Mouse (Mus musculus): ENCODE measurements around the gene Rngtt. TPM values are rescaled to one million over a fixed set of nuclear protein-coding genes. Genes with fewer than 3 reads are reported as not detected.

Rngtt gene
- total RNA-seq, 1 experiment from 2014 or later = 44.5 TPM

DNA sequence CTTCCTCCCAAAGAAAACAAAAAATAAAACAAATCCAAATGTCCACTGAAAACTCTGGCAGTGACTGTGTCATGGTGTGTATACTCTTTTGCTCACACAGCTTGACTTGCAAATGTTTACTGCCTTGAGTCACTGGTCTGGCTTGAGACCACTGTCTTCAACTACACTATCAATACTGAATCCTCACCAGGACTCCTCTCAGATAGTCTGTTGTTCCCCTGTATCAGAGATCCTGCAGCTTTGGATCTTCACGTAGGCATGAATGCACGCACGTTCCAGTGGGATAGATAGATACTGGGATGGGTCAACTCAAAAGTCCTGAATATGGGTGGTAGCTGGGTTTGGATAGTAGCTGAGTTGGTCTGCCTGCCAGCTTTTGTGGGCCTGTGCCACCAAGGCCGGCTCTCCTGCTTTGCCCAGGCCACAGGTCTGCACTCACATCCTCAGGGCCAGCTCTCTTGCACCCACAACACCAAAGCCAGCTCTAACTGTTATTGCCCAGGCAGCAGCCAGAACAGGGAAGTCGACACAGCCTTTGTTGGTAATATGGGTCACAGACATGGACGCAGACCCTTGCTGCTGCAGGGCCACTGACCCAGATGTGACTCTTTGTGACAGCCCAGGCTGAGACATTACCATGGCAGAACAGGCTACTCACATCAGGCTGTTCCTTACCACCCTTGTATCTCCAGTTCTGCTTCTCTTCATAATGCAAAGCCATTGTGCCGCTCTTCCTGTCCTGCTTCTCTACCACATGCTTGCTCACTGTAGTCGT lies 168.1 kb downstream of the Rngtt start:
- no peak for ATAC-seq (replicated peaks in 1 of 2; ENCODE audit: insufficient read depth in 1 of 2, low FRiP score in 2 of 2, low TSS enrichment in 1 of 2, low read depth in 1 of 2, poor library complexity in 2 of 2, severe bottlenecking in 2 of 2)

DNA sequence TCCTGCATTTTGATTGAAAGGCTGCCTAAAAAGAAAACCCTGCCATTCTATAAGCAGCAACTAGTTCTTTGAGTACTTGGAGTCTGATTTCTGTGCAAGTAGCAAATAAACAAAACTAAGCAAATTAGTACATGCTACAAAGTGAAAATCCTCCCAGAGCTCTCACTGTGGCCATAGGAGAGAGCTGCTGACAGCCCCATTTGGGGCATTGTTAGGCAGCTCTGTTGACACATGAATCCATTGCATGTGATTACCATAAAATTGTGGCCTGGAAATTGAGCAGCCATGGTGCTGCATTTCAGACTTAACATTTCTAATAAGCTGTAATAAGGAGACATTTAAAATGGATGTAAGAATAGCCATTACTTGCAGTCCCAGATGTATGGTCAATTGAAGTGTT lies 171.6 kb downstream of the Rngtt start:
- ATAC-seq (replicated peaks in 1 of 2; ENCODE audit: insufficient read depth in 1 of 2, low FRiP score in 2 of 2, low TSS enrichment in 1 of 2, low read depth in 1 of 2, poor library complexity in 2 of 2, severe bottlenecking in 2 of 2) = 0 out of 4 replicates have a peak, but pooled peaks of 1 of the 2 experiments have one; percentile 17

DNA sequence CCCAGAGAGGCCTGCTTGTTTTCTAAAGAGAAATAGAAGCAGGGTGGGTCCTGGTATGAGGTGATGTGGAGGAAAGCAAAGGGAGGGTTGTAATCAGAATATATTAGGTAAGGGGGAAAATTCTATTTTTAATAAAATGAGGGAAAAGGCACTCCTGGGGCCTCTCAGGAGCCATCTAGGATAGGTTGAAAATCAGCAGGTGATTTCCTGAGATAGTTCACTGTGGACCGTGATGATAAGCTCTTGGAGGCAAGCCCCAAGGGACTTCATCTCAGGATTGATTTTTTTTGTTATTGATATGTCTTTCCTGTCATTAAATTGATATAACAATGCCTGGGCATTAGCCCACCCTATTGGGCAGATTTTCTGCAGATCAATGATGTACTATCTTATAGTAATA lies 175.9 kb downstream of the Rngtt start:
- no peak for ATAC-seq (replicated peaks in 1 of 2; ENCODE audit: insufficient read depth in 1 of 2, low FRiP score in 2 of 2, low TSS enrichment in 1 of 2, low read depth in 1 of 2, poor library complexity in 2 of 2, severe bottlenecking in 2 of 2)

DNA sequence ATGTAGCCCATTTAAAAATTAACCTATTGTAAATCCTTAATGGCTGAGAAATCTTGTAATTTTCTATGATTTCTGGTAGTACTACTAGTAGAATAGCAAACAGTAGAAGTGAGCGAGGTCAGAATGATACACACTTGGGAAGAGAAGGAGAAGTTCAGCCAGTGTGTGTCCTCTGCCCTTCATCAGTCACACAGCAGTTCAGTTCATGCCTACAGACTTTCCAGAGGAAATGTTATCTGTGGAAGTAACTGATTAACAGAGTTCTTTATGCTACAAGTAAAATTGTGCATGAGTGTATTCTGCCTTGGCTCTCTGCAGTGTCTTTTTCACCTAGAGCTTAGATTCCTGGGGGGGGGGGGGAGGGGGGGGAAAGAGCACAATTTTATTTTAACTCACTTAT lies 181.0 kb downstream of the Rngtt start:
- ATAC-seq (replicated peaks in 1 of 2; ENCODE audit: insufficient read depth in 1 of 2, low FRiP score in 2 of 2, low TSS enrichment in 1 of 2, low read depth in 1 of 2, poor library complexity in 2 of 2, severe bottlenecking in 2 of 2) = no peak

DNA sequence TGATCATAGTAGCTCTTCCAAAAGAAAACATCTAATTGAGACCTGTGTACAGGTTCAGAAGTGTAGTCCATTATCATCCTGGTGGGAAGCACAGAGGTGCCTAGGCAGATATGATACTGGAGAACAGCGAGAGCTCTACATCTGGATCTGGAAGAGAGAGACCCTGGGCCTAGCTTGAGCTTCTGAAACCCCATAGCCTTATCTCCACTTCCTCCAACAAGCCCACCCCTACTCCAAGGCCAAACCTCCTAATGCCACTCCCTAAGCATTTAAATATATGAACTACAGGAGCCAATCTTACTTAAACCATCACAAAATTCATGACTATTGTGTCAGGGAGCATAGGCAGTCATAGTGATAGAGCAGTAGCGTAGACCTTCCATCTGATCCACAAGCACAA lies 184.3 kb downstream of the Rngtt start:
- ATAC-seq (replicated peaks in 1 of 2; ENCODE audit: insufficient read depth in 1 of 2, low FRiP score in 2 of 2, low TSS enrichment in 1 of 2, low read depth in 1 of 2, poor library complexity in 2 of 2, severe bottlenecking in 2 of 2) = no peak

DNA sequence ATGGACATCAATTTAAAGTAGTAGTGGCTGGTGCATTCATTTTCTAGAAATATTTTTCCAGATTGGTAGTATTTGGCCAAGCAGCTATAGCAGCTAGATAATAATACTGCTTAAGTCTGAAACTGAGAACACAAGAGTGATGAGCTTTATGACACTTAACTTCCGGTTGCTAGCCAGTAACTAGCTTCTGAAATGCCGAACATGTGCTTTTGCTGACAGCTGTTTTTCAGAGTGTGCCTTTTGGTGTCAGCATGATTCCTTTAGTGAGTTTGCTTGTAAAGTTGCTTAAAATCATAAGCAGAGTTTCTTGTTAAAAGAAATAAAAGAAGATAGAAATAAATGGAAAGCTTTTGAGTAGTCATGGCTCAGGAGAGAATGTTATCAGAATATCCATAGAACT lies 186.9 kb downstream of the Rngtt start:
- ATAC-seq (replicated peaks in 1 of 2; ENCODE audit: insufficient read depth in 1 of 2, low FRiP score in 2 of 2, low TSS enrichment in 1 of 2, low read depth in 1 of 2, poor library complexity in 2 of 2, severe bottlenecking in 2 of 2) = no peak

DNA sequence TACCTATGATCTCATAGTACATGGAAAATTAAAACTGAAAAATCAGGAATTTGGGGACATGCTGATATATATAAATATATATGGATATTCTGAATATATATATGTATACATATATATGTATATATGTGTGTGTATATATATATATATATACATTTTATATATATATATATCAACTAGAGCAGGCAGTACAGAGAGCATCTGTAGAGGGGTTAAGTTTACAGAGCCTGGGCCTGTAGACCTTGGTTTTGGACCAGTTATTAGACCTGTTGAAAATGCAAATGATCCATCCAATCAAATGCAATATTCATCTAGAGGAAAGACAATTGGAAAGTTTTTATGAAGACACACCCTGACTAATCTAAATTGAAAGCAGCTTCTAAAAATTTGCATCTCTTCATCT lies 187.5 kb downstream of the Rngtt start:
- no peak for ATAC-seq (replicated peaks in 1 of 2; ENCODE audit: insufficient read depth in 1 of 2, low FRiP score in 2 of 2, low TSS enrichment in 1 of 2, low read depth in 1 of 2, poor library complexity in 2 of 2, severe bottlenecking in 2 of 2)

DNA sequence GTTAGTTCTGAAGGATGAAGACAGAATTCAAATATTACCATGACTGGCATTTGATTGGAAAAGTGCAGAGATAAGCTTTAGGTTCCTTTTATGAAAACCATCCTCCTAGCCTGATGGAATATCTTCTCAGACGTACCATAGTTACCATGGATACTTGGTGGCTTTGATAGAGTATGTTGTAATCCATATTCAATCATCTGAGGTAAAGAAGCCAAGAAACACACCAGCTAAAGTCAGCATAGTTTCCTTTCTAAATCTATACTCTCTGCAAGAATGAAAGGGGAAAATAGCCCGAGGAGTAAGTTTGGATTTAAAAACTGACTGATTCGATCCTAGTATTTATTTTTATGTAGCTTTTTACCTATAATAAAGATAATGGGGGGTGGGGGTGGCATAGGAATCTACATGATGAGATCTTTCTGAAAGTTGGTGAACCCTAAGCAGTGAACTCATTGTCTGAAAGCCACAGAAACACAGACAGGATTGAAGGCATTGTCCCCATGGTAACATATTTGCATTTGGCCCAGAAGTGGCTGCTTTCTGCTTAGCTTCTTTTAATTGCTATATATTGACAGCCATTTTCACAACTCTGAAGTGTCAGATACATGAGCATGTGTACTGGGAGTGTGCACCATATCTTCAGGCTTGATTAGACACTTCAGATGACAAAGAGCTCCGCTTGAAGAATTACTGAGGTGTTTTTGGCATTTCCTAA lies 188.2 kb downstream of the Rngtt start:
- no peak for ATAC-seq (replicated peaks in 1 of 2; ENCODE audit: insufficient read depth in 1 of 2, low FRiP score in 2 of 2, low TSS enrichment in 1 of 2, low read depth in 1 of 2, poor library complexity in 2 of 2, severe bottlenecking in 2 of 2)

DNA sequence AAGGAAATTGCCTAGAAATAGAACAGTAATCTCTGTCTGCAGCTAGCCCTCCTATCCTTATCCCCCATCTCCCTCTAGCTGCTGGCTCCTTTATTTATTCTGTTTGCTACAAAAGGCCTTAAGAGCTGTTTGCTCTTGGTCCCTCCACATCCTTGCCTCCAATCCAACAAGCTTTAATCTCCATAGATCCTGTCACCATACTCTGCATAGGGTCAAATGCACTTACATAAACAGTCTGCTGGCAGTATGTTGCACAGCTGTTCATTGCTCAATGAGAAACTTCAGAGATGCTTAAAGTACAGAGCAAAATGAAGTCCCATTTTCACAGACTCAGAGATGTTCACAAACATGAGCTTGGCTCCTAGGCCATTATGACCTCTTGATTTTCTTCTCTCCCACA lies 196.5 kb downstream of the Rngtt start:
- ATAC-seq (replicated peaks in 1 of 2; ENCODE audit: insufficient read depth in 1 of 2, low FRiP score in 2 of 2, low TSS enrichment in 1 of 2, low read depth in 1 of 2, poor library complexity in 2 of 2, severe bottlenecking in 2 of 2) = no peak

DNA sequence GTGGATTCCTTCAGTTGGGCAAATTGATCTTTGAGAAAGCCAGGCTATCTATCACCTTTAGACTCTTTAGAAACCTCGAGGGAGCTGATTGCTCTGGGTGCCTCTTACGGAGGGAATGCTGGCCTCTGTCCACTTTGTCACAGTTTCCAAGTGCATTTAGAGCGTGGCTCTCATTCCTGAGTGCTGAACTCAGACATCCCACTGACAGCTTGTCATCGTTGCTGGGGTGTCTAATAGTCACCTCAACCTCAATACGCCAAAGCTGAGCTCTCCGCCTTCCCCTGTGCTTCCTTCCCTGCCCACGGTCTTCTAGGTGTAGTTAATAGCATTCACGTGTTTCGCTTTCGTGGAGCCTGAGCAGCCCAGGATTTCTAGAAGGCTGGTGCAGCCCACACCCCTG lies 200.4 kb downstream of the Rngtt start:
- ATAC-seq (replicated peaks in 1 of 2; ENCODE audit: insufficient read depth in 1 of 2, low FRiP score in 2 of 2, low TSS enrichment in 1 of 2, low read depth in 1 of 2, poor library complexity in 2 of 2, severe bottlenecking in 2 of 2) = no peak

DNA sequence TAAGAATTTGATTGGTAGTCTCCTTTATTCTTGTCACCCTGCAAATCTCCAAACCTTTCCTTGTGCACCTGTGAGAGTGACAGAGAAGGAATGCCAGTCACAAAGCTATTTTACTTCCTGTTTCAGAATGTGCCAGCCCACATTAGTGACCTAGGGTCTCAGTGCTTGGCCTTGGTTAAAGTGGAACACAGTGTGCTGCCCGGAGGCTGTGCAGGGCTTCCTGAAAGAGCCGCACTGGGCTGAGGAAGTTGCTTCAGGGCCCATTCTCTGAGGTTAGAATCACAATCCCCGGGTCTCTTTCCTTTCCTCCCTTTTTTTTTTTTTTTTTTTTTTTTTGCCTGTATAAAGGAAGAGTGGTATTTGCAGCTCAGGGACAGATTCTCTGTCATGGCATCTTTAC lies 203.3 kb downstream of the Rngtt start:
- peak; percentile 87 to 93 for ATAC-seq (replicated peaks in 1 of 2; ENCODE audit: insufficient read depth in 1 of 2, low FRiP score in 2 of 2, low TSS enrichment in 1 of 2, low read depth in 1 of 2, poor library complexity in 2 of 2, severe bottlenecking in 2 of 2)

DNA sequence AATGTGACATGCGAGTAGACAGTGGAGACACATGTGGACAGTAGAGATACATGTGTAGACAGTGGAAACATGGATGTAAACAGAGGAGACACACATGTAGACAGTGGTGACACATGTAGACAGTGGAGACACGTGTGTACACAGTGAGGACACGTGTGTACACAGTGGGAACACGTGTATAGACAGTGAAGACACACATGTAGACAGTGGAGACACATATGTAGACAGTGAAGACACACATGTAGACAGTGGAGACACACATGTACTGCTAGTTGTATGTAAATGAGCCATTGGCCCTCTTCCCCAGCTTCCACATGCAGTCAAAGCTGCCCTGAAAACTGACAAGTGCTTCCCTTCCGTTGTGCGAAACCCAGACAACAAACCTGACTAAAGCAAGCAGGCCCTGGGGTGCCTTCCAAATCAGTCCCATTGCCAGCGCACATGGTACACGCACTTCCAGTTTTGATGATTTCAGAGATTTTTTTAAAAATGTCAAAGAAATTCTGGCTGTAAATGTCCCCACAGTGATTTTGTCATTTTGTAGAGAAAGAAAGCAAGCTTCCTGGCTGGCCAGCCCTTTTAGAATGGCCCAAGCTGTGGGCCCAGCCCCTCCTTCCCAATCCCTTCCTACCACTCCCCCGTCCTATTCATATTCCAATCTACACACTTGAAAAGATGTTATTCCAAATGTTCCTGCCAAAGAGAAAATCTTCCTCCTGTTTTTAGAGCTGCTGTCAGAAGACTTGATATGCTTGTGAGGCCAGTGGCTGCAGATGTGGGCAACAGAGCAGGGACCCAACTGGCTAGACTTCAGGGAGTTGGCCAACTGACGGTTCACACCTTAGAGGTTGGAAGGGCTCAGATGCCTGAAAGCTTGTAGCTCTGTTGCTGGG lies 204.2 kb downstream of the Rngtt start:
- ATAC-seq (replicated peaks in 1 of 2; ENCODE audit: insufficient read depth in 1 of 2, low FRiP score in 2 of 2, low TSS enrichment in 1 of 2, low read depth in 1 of 2, poor library complexity in 2 of 2, severe bottlenecking in 2 of 2) = no peak

DNA sequence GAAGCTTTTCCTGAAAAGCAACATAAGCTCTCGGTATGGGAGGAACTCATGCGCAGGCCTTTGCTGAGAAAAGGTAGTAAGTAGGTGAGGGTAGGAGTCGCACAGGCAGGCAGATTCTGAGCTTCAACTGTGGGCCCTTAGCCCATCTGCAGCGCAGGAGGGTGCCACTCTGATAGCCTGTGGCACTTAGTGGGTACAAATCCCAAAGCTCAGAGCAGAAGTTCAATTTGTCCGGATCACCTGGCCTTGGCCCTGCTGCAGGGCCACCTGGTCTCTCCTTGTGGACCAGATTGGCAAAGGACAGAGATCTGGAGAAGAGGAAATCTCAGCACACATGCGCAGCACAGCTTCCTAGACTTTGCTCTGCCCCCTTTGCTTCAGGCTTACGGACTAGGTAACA lies 210.1 kb downstream of the Rngtt start:
- ATAC-seq (replicated peaks in 1 of 2; ENCODE audit: insufficient read depth in 1 of 2, low FRiP score in 2 of 2, low TSS enrichment in 1 of 2, low read depth in 1 of 2, poor library complexity in 2 of 2, severe bottlenecking in 2 of 2) = no peak

DNA sequence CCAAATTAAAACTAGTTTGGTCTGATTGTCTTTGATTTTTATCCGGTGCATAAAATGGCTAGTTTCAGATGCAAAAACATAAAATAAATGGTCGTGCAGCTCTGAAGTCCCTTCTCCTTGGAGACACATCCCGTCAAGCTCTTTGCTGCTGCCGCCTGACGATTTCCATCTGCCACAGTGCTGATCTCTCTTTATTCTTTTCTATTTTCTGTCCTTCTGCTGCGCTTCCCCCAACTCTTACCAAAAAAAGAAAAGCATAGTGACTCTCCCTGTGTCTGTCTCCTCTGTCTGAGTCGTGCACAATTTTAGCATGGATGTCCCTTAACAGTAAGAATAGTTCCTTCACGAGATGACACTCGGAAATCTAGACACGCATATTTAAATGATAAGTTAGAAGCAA lies 210.8 kb downstream of the Rngtt start:
- ATAC-seq (replicated peaks in 1 of 2; ENCODE audit: insufficient read depth in 1 of 2, low FRiP score in 2 of 2, low TSS enrichment in 1 of 2, low read depth in 1 of 2, poor library complexity in 2 of 2, severe bottlenecking in 2 of 2) = no peak

DNA sequence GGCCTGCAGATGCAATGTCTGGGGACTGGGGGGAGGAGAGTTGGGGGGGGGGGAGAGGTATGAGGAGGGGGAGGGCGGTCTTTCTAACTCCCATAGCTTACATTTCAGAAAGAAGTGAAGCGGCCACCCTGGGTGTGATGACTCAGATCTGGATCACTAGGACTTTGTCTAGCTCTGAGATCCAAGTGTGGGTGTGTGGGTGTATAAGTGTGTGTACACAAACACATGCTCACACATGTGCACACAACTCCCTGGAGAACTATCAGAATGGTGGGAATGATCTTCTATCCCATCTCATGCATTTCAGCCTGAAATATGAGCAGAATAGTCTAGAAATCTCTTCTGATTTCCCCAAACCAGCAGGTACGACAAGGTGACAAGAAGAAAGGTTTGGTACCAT lies 213.7 kb downstream of the Rngtt start:
- no peak for ATAC-seq (replicated peaks in 1 of 2; ENCODE audit: insufficient read depth in 1 of 2, low FRiP score in 2 of 2, low TSS enrichment in 1 of 2, low read depth in 1 of 2, poor library complexity in 2 of 2, severe bottlenecking in 2 of 2)

DNA sequence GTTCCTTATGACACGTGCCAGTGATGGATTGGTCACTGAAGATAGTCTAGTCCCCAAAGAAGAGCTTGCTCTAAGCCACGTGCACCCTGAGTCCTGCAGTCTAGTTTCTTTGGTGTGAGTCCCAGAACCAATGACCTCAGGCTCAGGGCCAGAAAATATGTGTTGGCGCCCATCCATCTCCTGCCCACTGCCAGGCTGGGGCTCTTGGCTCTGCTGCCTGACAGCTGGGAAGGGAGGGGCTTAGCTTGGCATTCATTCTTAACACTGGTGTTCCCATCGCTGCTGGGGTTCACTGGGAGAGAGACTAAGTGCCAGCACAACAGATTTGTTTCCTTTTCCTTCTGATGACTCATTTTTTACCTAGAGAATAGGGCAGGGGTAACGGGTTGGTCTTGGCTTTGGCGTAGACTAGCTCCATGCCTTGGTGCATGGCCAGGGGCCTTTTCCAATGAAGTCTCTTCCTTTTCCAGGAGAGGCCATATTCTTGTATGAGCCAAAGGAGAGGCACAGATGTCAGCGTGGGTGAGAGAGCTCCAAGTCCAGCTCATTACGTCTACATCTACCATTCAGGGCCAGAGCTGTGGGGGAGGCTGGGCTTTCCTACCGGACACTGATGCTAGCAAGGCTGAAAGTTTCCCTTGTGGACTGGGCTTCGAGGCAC lies 214.5 kb downstream of the Rngtt start:
- ATAC-seq (replicated peaks in 1 of 2; ENCODE audit: insufficient read depth in 1 of 2, low FRiP score in 2 of 2, low TSS enrichment in 1 of 2, low read depth in 1 of 2, poor library complexity in 2 of 2, severe bottlenecking in 2 of 2) = no peak

DNA sequence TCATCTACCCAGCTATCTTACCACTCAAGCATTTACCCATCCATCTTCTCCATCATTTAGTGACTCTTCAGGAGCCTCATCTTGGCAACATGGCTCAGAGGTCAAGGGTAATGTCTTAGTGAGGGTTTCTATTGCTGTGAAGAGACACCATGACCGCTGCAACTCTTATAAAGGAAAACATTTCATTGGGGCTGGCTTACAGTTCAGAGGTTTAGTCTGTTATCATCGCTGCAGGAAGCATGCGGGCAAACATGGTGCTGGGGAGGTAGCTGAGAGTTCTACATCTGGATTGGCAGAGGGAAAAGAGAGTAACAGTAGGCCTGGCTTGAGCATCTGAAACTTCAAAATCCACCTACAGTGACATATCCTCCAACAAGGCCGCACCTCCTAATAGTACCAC lies 215.2 kb downstream of the Rngtt start:
- no peak for ATAC-seq (replicated peaks in 1 of 2; ENCODE audit: insufficient read depth in 1 of 2, low FRiP score in 2 of 2, low TSS enrichment in 1 of 2, low read depth in 1 of 2, poor library complexity in 2 of 2, severe bottlenecking in 2 of 2)

DNA sequence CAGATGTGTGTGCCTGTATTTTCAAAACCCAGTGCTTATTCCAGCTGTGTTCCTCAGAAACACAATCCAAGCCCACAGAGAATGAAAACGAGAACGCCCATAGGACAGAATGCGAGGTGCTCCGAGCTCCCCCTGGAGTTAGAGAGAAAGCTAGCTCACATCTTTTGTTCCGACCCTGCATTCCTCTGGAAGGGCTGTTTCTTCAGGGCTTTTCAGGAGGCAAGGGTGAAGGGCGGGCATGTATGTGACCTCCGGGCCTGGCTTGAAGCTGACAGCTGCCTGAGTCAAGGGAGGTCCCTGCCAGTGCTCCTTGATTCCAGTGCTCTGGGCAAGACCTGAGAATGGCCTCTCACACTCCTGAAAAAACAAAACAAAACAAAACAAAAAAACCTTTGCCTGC lies 216.0 kb downstream of the Rngtt start:
- no peak for ATAC-seq (replicated peaks in 1 of 2; ENCODE audit: insufficient read depth in 1 of 2, low FRiP score in 2 of 2, low TSS enrichment in 1 of 2, low read depth in 1 of 2, poor library complexity in 2 of 2, severe bottlenecking in 2 of 2)

Measured in hematopoietic stem cell, adult 5-6 weeks (primary cell).